Mouse (Mus musculus) olfactory bulb, adult 2 months (tissue): ENCODE measurements around the gene Cdt1.

Experiments used
- CTCF ChIP-seq: fragments of 200-500 bp; IDR thresholded peaks from 2 replicates; pipeline ENCODE4 v1.5.1; 2012; ENCODE audit warnings: low read depth, mild to moderate bottlenecking, low read length, moderate library complexity; ENCODE audit not compliant: insufficient read depth
- POLR2A ChIP-seq: fragments of 200-500 bp; IDR thresholded peaks from 2 replicates; pipeline ENCODE4 v1.6.1; 2012; ENCODE audit warnings: mild to moderate bottlenecking, low read depth, low read length, moderate library complexity; ENCODE audit not compliant: insufficient read depth

DNA sequence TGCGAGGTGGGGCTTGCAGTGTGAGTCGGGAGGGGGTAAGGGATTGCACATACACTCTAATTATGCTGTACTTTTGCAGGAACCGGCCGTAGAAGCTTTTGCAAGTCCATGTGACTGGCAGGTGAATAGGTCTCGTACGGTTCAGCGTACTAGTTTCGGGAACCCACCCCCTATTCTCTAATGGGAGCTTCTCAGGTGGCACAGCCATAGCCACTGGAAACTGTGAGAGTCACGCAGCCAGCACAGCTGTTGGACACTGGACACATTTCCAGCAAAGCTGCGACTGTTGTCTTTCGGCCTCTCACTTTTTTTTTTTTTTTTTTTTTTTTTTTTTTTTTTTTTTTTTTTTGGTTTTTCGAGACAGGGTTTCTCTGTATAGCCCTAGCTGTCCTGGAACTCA, 39.0 kb downstream of the Cdt1 start:
- no peak for TF ChIP-seq CTCF
- TF ChIP-seq POLR2A: no peak
